Mouse (Mus musculus) kidney, embryonic 16.5 days (tissue): Measurements from ENCODE around the gene Myrfl. TPM values are rescaled to one million over a fixed set of nuclear protein-coding genes. Genes with fewer than 3 reads are reported as not detected.
A peak's percentile ranks its signal among the peaks of the same experiment; 100 is the strongest.

Experiments
- ATAC-seq: fragments of 200-750 bp; cut with Nextera tagmentation; 2 replicates; pipeline ENCODE4 v1.8.0; 2017; ENCODE audit warnings: moderate TSS enrichment; ENCODE audit not compliant: low FRiP score, low TSS enrichment
- H3K27ac ChIP-seq: fragments of 300-500 bp; sonication (generic); 2 replicates; pipeline ENCODE4 v1.5.1; 2014; ENCODE audit warnings: low read length
- H3K27me3 ChIP-seq: fragments of 300-500 bp; sonication (generic); 2 replicates; pipeline ENCODE4 v1.6.1; 2014; ENCODE audit warnings: low read length, control low read depth, mixed read lengths; ENCODE audit not compliant: insufficient read depth
- H3K36me3 ChIP-seq: fragments of 300-500 bp; sonication (generic); 2 replicates; pipeline ENCODE4 v1.6.1; 2014; ENCODE audit warnings: low read length, control low read depth, mixed read lengths; ENCODE audit not compliant: insufficient read depth
- H3K4me1 ChIP-seq: fragments of 300-500 bp; sonication (generic); 2 replicates; pipeline ENCODE4 v1.6.1; 2014; ENCODE audit warnings: low read length, control low read depth, mixed read lengths; ENCODE audit not compliant: insufficient read depth
- H3K4me2 ChIP-seq: fragments of 300-500 bp; sonication (generic); replicated peaks from 2 replicates; pipeline ENCODE4 v1.6.1; 2014; ENCODE audit warnings: low read depth, low read length
- H3K4me3 ChIP-seq: fragments of 300-500 bp; sonication (generic); 2 replicates; pipeline ENCODE4 v1.5.1; 2014; ENCODE audit warnings: mild to moderate bottlenecking, low read length
- H3K9ac ChIP-seq: fragments of 300-500 bp; sonication (generic); replicated peaks from 2 replicates; pipeline ENCODE4 v1.6.1; 2014; ENCODE audit warnings: low read length
- H3K9me3 ChIP-seq: fragments of 300-500 bp; sonication (generic); 2 replicates; pipeline ENCODE4 v1.6.1; 2016; ENCODE audit warnings: low read length, control low read depth
- WGBS: fragments of 180-500 bp; shearing (Covaris S2); extraction: QIAGEN DNeasy Blood & Tissue Kit; methylation state at CpG from one replicate; pipeline ENCODE4 v1.1.7; 2014; 5-methylcytosine and 5-hydroxymethylcytosine counted together
- polyA plus RNA-seq: library from polyadenylated mRNA; unstranded; fragments of >200 nt; fragmentation: Nextera tagmentation; extraction: Ambion mirVana; gene quantifications from 2 replicates; pipeline ENCODE4 v1.2.1, GENCODE M21; 2015

Myrfl gene
- polyA plus RNA-seq, 1 experiment from 2014 or later: 0.06 TPM

DNA sequence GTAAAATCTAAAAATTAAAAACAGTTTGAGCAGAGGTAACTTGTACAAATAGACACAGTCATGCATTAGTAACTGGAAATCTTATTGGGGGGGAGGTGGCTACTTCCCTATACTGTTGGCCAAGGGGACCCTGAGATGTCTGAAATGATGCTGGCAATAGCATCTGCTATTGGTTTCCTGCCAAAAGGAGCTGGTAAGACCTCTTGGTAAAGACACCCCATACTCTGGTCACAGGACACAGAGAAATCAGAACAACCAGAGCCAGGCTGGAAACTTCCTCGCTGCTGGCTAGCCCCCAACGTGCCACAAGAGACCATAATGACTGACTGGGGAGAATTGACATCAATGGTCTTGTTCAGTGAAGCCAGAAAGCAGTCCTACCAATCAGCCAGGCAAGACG, 55.2 kb downstream of the Myrfl start:
- WGBS: 61% methylated on average over 3 of the region's 3 CpGs
- Histone ChIP-seq H3K27me3 (no peaks in the 10 kb centered on the region), H3K36me3 (no peaks in the 10 kb centered on the region), H3K4me1 (no peaks in the 10 kb centered on the region), H3K4me2 (no peak overlapping the region), H3K9me3 (no peaks in the 10 kb centered on the region), H3K9ac (no peak overlapping the region), H3K27ac (no peak overlapping the region), H3K4me3 (no peak overlapping the region)
- no peak for ATAC-seq

DNA sequence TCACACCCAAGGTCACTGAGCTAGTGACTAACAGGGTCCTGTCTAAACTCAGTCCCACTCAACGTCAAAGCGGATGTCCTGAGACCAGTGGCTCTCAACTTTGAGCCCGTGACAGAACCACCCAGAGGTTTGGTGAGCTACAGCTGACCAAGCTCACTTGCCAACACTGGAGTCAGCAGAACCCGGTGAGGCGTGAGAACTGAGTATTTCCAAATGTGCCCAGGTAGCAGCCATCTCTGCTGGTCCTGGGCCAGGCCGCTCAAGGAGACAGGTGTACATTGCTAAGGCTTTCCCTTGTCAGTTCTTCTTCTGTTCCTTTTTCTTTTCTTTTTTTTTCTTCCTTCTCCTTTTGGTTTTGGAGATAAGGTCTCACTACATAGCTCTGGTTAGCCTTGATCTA, 66.0 kb downstream of the Myrfl start:
- H3K4me2 ChIP-seq: no peak overlapping the region
- 0 out of 2 replicates have a peak, but pooled peaks cover 2% of the 10 kb centered on the region for H3K4me1 ChIP-seq
- H3K9me3 ChIP-seq: no peaks in the 10 kb centered on the region
- no peaks in the 10 kb centered on the region for H3K36me3 ChIP-seq
- no peak for ATAC-seq
- no peak overlapping the region for H3K4me3 ChIP-seq
- no peaks in the 10 kb centered on the region for H3K27me3 ChIP-seq
- no peak overlapping the region for H3K9ac ChIP-seq
- WGBS: 75% methylated on average over 6 of the region's 6 CpGs
- no peak overlapping the region for H3K27ac ChIP-seq

DNA sequence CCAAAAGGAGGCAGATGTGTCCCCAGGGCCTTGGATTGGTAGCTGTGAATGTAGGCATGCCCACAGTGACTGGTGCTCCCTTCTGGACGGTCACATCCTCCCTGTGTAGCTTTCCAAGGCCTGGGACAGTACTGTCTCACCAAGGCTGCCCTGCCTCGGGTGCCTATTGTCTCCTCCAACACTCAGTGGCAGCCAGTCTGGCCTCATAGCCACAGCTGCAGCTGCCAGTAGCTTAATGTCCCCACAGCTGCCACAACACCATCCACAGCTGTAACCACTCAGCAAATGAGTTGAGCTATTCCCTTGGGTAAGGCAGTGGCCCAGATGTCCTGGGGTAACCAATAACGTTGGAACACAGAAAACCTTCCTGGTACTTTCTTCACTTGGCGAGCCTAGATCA, 68.6 kb downstream of the Myrfl start:
- Histone ChIP-seq H3K4me2 (no peak overlapping the region), H3K27me3 (no peaks in the 10 kb centered on the region), H3K9ac (no peak overlapping the region), H3K9me3 (no peaks in the 10 kb centered on the region), H3K36me3 (no peaks in the 10 kb centered on the region), H3K4me3 (no peak overlapping the region), H3K27ac (no peak overlapping the region), H3K4me1 (0 out of 2 replicates have a peak, but pooled peaks cover 2% of the 10 kb centered on the region)
- 40% methylated on average over 4 of the region's 4 CpGs for WGBS
- no peak for ATAC-seq

DNA sequence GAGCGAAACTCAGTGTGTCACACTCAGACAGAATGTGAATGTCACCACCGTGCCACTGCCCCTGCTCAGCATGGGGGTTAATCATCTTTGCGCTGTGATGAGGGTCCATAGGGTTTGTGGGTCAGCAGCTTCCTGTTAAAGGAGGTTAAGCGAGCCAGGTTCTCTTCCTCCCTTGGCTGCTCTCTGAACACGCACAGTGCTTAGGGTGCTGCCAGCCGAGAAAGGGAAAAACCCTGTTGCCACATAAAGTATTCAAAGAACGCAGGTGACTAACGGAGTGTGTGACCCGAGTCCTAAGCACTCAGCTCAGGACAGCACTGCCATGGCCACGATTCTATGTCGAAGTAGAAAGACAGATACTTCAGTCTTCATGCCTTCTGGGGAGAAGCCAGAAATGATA, 69.4 kb downstream of the Myrfl start:
- Histone ChIP-seq H3K9ac (no peak overlapping the region), H3K4me3 (no peak overlapping the region), H3K4me2 (no peak overlapping the region), H3K27ac (no peak overlapping the region), H3K4me1 (0 out of 2 replicates have a peak, but pooled peaks cover 2% of the 10 kb centered on the region), H3K36me3 (no peaks in the 10 kb centered on the region), H3K9me3 (no peaks in the 10 kb centered on the region), H3K27me3 (no peaks in the 10 kb centered on the region)
- 75% methylated on average over 11 of the region's 11 CpGs for WGBS
- no peak for ATAC-seq

DNA sequence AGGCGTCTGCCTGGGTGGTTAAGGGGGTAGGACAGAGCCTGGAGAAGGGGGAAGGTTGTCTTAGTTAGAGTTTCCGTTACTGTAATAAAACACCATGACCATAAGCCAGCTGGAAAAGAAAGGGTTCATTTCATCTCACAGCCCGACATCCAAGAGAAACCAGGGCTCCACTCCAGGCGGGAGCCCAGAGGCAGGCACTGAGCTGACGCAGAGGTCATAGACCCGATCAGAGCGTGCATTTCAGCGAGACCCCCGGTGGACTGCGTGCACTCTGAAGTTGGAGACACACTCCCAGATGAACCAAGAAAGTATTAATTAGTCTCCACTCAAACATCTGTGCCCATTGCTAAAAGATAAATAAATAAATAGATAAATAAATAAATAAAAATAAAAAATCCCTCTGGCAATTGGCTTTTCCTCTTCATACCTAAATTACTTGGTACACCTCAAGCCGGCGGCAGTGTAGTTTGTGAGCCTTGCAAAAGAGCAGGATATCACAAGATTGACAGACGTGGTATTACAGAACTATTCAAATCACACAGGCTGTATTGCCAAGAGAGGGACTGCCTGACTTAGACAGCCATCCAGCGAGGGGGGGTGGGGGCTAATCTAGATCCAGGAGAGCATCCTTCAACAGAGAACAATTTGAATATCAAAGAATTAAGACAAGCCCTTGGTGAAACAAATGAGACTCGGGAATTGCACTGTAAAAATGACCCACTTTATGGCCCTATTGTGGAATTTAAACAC, 81.2 kb downstream of the Myrfl start:
- H3K36me3 ChIP-seq: no peaks in the 10 kb centered on the region
- H3K9ac ChIP-seq: no peak overlapping the region
- no peak overlapping the region for H3K4me2 ChIP-seq
- no peak overlapping the region for H3K27ac ChIP-seq
- 0 out of 2 replicates have a peak, but pooled peaks have one; percentile 42 for ATAC-seq
- WGBS: 29% methylated on average over 15 of the region's 15 CpGs
- H3K27me3 ChIP-seq: no peaks in the 10 kb centered on the region
- no peak overlapping the region for H3K4me3 ChIP-seq
- no peaks in the 10 kb centered on the region for H3K9me3 ChIP-seq
- no peaks in the 10 kb centered on the region for H3K4me1 ChIP-seq

DNA sequence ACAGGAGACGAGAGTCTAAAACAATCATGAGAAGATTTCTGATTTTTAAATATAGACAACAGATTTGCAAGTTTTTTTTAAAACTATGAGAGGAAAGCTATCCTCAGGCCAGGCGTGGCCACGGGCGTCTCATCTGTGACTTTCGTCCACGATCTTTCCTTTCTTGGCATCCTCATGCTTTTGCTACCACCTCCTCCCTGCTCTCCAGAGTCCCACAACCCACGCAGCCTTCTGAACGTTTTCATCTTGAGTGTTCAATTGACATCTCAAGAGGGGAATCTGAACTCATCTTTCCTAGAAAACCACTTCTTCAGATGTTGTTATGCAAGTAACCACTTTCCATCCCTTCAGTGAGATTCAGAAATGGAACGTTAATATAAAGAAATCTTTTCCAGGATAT, 83.6 kb downstream of the Myrfl start:
- H3K27ac ChIP-seq: no peak overlapping the region
- no peaks in the 10 kb centered on the region; the same call in 1 of the 2 replicates for H3K4me1 ChIP-seq
- H3K9me3 ChIP-seq: no peaks in the 10 kb centered on the region
- no peak overlapping the region for H3K4me2 ChIP-seq
- no peak for ATAC-seq
- H3K36me3 ChIP-seq: no peaks in the 10 kb centered on the region
- H3K4me3 ChIP-seq: no peak overlapping the region
- no peaks in the 10 kb centered on the region for H3K27me3 ChIP-seq
- no peak overlapping the region for H3K9ac ChIP-seq
- WGBS: 91% methylated on average over 9 of the region's 9 CpGs

DNA sequence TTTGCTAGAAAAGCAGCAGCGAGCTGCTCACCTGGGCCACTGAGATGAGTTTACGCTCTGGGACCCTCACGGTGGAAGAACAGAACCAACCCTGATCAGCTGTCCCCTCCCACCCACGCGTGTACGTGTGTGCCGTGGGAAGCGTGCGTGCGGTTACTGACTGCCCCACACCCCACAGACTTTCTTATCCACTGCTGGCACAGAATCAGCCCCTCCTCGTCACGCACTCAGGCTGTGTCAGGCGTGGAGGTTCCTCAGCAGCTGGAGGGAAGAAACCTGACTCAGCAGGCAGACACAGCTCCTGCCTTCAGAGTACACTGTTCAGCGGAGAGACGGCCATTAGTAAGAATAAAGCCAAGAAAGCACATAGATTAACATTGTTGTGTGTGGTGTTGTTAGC, 86.0 kb downstream of the Myrfl start:
- H3K36me3 ChIP-seq: no peaks in the 10 kb centered on the region
- no peaks in the 10 kb centered on the region for H3K9me3 ChIP-seq
- no peak overlapping the region for H3K9ac ChIP-seq
- H3K27me3 ChIP-seq: no peaks in the 10 kb centered on the region
- 88% methylated on average over 15 of the region's 15 CpGs for WGBS
- no peak overlapping the region for H3K27ac ChIP-seq
- H3K4me1 ChIP-seq: no peaks in the 10 kb centered on the region; the same call in 1 of the 2 replicates
- H3K4me2 ChIP-seq: no peak overlapping the region
- no peak for ATAC-seq
- no peak overlapping the region for H3K4me3 ChIP-seq

DNA sequence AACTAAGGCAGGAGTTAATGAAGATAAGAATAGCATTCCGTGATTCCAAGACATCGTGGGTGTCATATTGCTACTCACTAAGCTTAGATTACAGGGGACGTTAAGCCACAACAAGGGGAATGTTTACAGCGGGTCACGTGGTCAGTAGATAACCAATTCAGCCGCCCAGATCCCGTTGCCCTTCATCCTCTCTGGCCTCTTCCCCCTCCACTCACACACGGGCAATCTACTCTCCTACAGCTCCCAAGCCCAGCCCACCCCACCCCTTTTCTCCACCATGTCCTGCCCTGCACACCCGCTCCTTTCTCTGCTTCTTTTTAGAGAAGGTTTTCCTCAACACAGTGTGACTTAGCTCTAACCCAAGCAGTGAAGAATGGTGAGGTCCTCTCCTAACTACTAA, 87.3 kb downstream of the Myrfl start:
- Histone ChIP-seq H3K4me3 (no peak overlapping the region), H3K36me3 (no peaks in the 10 kb centered on the region), H3K4me1 (no peaks in the 10 kb centered on the region; the same call in 1 of the 2 replicates), H3K9ac (no peak overlapping the region), H3K27ac (no peak overlapping the region), H3K9me3 (no peaks in the 10 kb centered on the region), H3K27me3 (no peaks in the 10 kb centered on the region), H3K4me2 (no peak overlapping the region)
- ATAC-seq: no peak
- 39% methylated on average over 9 of the region's 9 CpGs for WGBS

DNA sequence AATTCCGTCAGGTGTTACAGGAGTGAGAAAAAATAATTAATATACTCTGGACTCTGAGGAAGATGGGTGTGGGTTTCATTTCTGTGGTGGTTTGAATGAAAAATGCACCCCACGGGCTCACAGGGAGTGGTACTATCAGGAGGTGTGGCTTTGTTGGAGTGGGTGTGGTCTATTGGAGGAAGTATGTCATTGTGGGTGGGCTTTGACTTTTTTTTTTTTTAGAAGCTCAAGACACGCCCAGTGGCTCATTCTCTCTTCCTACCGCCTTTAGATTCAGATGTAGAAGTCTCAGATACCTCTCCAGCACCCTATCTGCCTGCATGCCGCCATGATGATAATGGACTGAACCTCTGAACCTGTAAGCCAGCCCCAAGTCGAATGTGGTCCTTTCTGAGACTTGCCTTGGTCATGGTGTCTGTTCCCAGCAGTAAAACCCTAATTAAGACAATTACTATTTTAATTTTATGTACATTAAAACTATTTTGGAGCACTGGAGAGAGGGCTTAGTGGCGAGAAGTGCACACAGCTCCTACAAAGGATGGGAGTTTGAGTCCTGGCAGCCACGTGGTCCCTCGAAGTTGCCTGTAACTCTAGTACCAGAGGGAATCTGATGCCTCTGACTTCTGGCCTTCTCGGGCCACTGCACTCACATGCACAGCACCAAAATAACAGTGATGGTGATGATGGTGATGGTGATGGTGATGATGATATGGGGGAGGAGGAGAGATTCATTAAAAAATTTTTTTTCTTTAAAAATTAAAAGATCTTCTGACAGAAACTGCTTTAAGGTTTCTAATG, 88.0 kb downstream of the Myrfl start:
- no peak overlapping the region for H3K4me2 ChIP-seq
- WGBS: 74% methylated on average over 10 of the region's 10 CpGs
- no peaks in the 10 kb centered on the region for H3K9me3 ChIP-seq
- no peaks in the 10 kb centered on the region; the same call in 1 of the 2 replicates for H3K4me1 ChIP-seq
- H3K36me3 ChIP-seq: no peaks in the 10 kb centered on the region
- no peak overlapping the region for H3K27ac ChIP-seq
- H3K27me3 ChIP-seq: no peaks in the 10 kb centered on the region
- no peak overlapping the region for H3K9ac ChIP-seq
- no peak overlapping the region for H3K4me3 ChIP-seq
- no peak for ATAC-seq
